Mouse (Mus musculus) heart, embryonic 10.5 days (tissue): ENCODE data around the gene Gm3376. TPM values are rescaled to one million over a fixed set of nuclear protein-coding genes. Genes with fewer than 3 reads are reported as not detected.
"Not testable (repeated sequence)": the region's sequence is repeated elsewhere in the genome, so short reads cannot be mapped to it uniquely, and the experiment has no call there.

Experiments used
- DNase-seq: peaks from one replicate; pipeline ENCODE4 v3.0.0-alpha.2; 2017; ENCODE audit warnings: low spot score
- H3K27ac ChIP-seq: fragments of 300-500 bp; sonication (generic); 2 replicates; pipeline ENCODE4 v1.5.1; 2016; ENCODE audit warnings: mild to moderate bottlenecking
- H3K27me3 ChIP-seq: fragments of 300-500 bp; sonication (generic); 2 replicates; pipeline ENCODE4 v1.6.1; 2016; ENCODE audit warnings: mild to moderate bottlenecking; ENCODE audit not compliant: poor library complexity, insufficient read depth, severe bottlenecking
- H3K36me3 ChIP-seq: fragments of 300-500 bp; sonication (generic); 2 replicates; pipeline ENCODE4 v1.6.1; 2016; ENCODE audit warnings: mild to moderate bottlenecking, moderate library complexity
- H3K4me1 ChIP-seq: fragments of 300-500 bp; sonication (generic); 2 replicates; pipeline ENCODE4 v1.6.1; 2016; ENCODE audit warnings: mild to moderate bottlenecking
- H3K4me3 ChIP-seq: fragments of 300-500 bp; sonication (generic); 2 replicates; pipeline ENCODE4 v1.5.1; 2016; ENCODE audit warnings: mild to moderate bottlenecking, moderate library complexity
- H3K9me3 ChIP-seq: fragments of 300-500 bp; sonication (generic); 2 replicates; pipeline ENCODE4 v1.6.1; 2016; ENCODE audit warnings: mild to moderate bottlenecking, moderate library complexity
- WGBS: fragments of 180-500 bp; shearing (Covaris S2); methylation state at CpG from one replicate; pipeline ENCODE4 v1.1.7; 2016; 5-methylcytosine and 5-hydroxymethylcytosine counted together
- polyA plus RNA-seq: library from polyadenylated mRNA; unstranded; fragments of >200 nt; fragmentation: Nextera tagmentation; extraction: Ambion mirVana; gene quantifications from 2 replicates; pipeline ENCODE4 v1.2.1, GENCODE M21; 2016

Gm3376 gene
- not detected in 2 replicates for polyA plus RNA-seq

DNA sequence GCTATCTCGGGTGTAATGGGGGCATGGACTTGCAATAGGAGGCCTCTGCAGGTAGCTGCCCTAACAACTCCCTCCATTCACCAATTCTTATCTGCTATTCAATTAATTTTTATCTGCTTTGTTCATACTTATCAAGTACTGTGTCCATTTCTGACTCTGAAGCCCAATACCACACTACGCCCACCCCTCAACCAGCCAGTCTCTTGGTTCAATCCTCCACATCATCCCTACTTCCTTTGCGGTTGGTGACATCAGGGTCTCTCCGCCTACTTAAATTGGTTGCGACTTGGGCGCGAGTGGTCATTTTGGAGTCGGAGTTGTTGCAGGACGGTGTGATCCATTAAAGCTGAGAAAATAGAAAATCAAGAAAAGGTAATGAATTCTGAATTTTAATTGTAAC, at the start of gene Gm3376:
Gm3376 (plus strand) TSS at position 301 of the 400 bp plus-strand sequence.
- not testable (repeated sequence) for H3K27me3 ChIP-seq, H3K36me3 ChIP-seq, H3K4me1 ChIP-seq, H3K4me3 ChIP-seq, H3K27ac ChIP-seq, H3K9me3 ChIP-seq, DNase-seq
- WGBS = no CpG with 5 or more reads among the region's 9 CpGs
